Mouse (Mus musculus) brain, embryonic 14.5 days (tissue): ENCODE data around the gene Echdc2.

Source experiments
- CTCF ChIP-seq: fragments of 200-500 bp; IDR thresholded peaks from 2 replicates; pipeline ENCODE4 v1.5.1; 2012; ENCODE audit warnings: inconsistent platforms, mild to moderate bottlenecking, moderate library complexity, borderline replicate concordance; ENCODE audit not compliant: insufficient read depth, insufficient read length; ENCODE audit errors: extremely low read depth
- POLR2A ChIP-seq: fragments of 200-500 bp; IDR thresholded peaks from 2 replicates; pipeline ENCODE4 v1.6.1; 2012; ENCODE audit warnings: mild to moderate bottlenecking, inconsistent platforms, borderline replicate concordance; ENCODE audit not compliant: poor library complexity, insufficient read depth, insufficient read length, severe bottlenecking; ENCODE audit errors: extremely low read depth

- no peak for TF ChIP-seq CTCF
- no peak for TF ChIP-seq POLR2A
These were observed 2.8 kb downstream of the Echdc2 start for GRCm38 (mm10) chr4:108168056-108168455.
